Mouse (Mus musculus) skeletal muscle tissue, postnatal 0 days (tissue): ENCODE measurements around the gene Colgalt1. TPM values are rescaled to one million over a fixed set of nuclear protein-coding genes. Genes with fewer than 3 reads are reported as not detected.

Experiments
- microRNA-seq, 2 experiments: library from miRNA; unstranded; fragments of <30 nt; microRNA quantifications; one replicate each; pipeline ENCODE4; 2016
- polyA plus RNA-seq: library from polyadenylated mRNA; unstranded; fragments of >200 nt; fragmentation: Nextera tagmentation; extraction: Ambion mirVana; gene quantifications from 2 replicates; pipeline ENCODE4 v1.2.1, GENCODE M21; 2015

The Colgalt1 gene
- 44.7 and 50.8 TPM in 2 replicates for polyA plus RNA-seq

GRCm38 (mm10) chr8:71610822-71611651, at the start of gene Colgalt1:
Gene Colgalt1 (plus strand): TSS chr8:71610998.

GRCm38 (mm10) chr8:71566501-71566900, 44.3 kb upstream of the Colgalt1 start, which contains the start of gene Nxnl1:
Gene Nxnl1 (minus strand): TSS chr8:71566601.

GRCm38 (mm10) chr8:71568387-71568937, 42.3 kb upstream of the Colgalt1 start, which contains the start of gene Slc27a1:
Gene Slc27a1 (plus strand): TSS chr8:71568882.

GRCm38 (mm10) chr8:71591471-71592373, 19.1 kb upstream of the Colgalt1 start, which contains the start of gene Pgls:
Gene Pgls (plus strand): TSS chr8:71592176.

GRCm38 (mm10) chr8:71597451-71597850, 13.3 kb upstream of the Colgalt1 start, which contains the start of gene Fam129c:
Gene Fam129c (plus strand): TSS chr8:71597648.

GRCm38 (mm10) chr8:71671549-71671965, 60.8 kb downstream of the Colgalt1 start, which contains the start of gene Unc13a:
Gene Unc13a (minus strand): TSS chr8:71671757.

Small RNA genes within 50 kb of the gene (microRNA-seq; reads per million reads assigned to microRNA genes)
- 0 reads per million in 2 experiments for gene Mir6769b

Other genes with a start within 250 kb of the Colgalt1 start
- gene Use1, start 244.2 kb upstream of the Colgalt1 start, polyA plus RNA-seq = 106 and 119 TPM in 2 replicates
- 4.9 and 6.7 TPM in 2 replicates for gene Ocel1, start 239.7 kb upstream of the Colgalt1 start, polyA plus RNA-seq
- gene Nr2f6, start 229.0 kb upstream of the Colgalt1 start, polyA plus RNA-seq = 27.5 and 32.7 TPM in 2 replicates
- gene Ushbp1, start 215.2 kb upstream of the Colgalt1 start, polyA plus RNA-seq = 14.4 and 14.5 TPM in 2 replicates
- 64.8 and 75.1 TPM in 2 replicates for gene Babam1, start 214.1 kb upstream of the Colgalt1 start, polyA plus RNA-seq
- gene Ankle1, start 205.0 kb upstream of the Colgalt1 start, polyA plus RNA-seq = 5.9 and 6.0 TPM in 2 replicates
- 39.0 and 41.2 TPM in 2 replicates for gene Abhd8, start 147.3 kb upstream of the Colgalt1 start, polyA plus RNA-seq
- 94.6 and 97.7 TPM in 2 replicates for gene Mrpl34, start 146.0 kb upstream of the Colgalt1 start, polyA plus RNA-seq
- gene Dda1, start 141.8 kb upstream of the Colgalt1 start, polyA plus RNA-seq = 48.3 and 57.9 TPM in 2 replicates
- gene Ano8, start 125.0 kb upstream of the Colgalt1 start, polyA plus RNA-seq = 1.3 and 2.4 TPM in 2 replicates
- gene Gtpbp3, start 122.9 kb upstream of the Colgalt1 start, polyA plus RNA-seq = 7.5 and 9.5 TPM in 2 replicates
- gene Plvap, start 99.2 kb upstream of the Colgalt1 start, polyA plus RNA-seq = 21.9 and 33.3 TPM in 2 replicates
- 0.33 and 0.57 TPM in 2 replicates for gene Ccdc194, start 85.3 kb upstream of the Colgalt1 start, polyA plus RNA-seq
- gene Bst2, start 73.5 kb upstream of the Colgalt1 start, polyA plus RNA-seq = 57.6 and 67.3 TPM in 2 replicates
- 47.7 and 53.4 TPM in 2 replicates for gene Mvb12a, start 68.1 kb upstream of the Colgalt1 start, polyA plus RNA-seq
- 0.21 and 0.48 TPM in 2 replicates for gene Tmem221, start 52.1 kb upstream of the Colgalt1 start, polyA plus RNA-seq
- gene Nxnl1, start 44.4 kb upstream of the Colgalt1 start, polyA plus RNA-seq = 0.38 and 0.40 TPM in 2 replicates
- 50.7 and 177 TPM in 2 replicates for gene Slc27a1, start 42.1 kb upstream of the Colgalt1 start, polyA plus RNA-seq
- gene Pgls, start 18.8 kb upstream of the Colgalt1 start, polyA plus RNA-seq = 159 and 188 TPM in 2 replicates
- 0.96 and 1.2 TPM in 2 replicates for gene Fam129c, start 13.3 kb upstream of the Colgalt1 start, polyA plus RNA-seq
- 0.12 and 0.35 TPM in 2 replicates for gene Unc13a, start 60.8 kb downstream of the Colgalt1 start, polyA plus RNA-seq
- gene Jak3, start 65.3 kb downstream of the Colgalt1 start, polyA plus RNA-seq = 3.2 and 4.6 TPM in 2 replicates
- gene Insl3, start 78.2 kb downstream of the Colgalt1 start, polyA plus RNA-seq = 0.77 and 0.85 TPM in 2 replicates
- 4.2 and 4.9 TPM in 2 replicates for gene B3gnt3, start 90.8 kb downstream of the Colgalt1 start, polyA plus RNA-seq
- 0.53 and 1.9 TPM in 2 replicates for gene Fcho1, start 114.7 kb downstream of the Colgalt1 start, polyA plus RNA-seq